Mouse (Mus musculus): ENCODE data around the gene Zfp277.

DNA sequence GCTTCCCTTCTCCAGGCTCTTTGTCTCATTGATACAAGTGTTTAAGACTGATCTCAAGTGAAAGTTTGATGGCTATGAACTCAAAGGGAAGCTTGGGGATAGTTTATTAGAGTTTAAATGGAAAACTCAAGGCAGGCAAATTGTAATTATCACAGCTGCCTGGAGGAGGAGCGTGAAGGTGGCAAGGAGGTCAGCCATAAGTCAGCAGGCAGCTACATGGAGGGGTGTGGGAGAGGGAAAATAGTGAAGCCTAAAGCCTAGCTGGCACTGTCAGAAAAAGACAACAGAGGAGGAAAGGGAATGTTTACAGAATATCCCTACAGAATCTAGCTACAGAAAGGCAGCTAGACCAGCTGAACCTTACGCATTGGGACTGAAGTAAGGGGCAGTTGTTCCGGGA, 52.8 kb downstream of the Zfp277 start:
- TF ChIP-seq CTCF (IDR thresholded peaks at IDR 0.05; ENCODE audit: low read depth) (no peak), EP300 (IDR thresholded peaks at IDR 0.05; ENCODE audit: low read depth) (no peak)
